Mouse (Mus musculus) midbrain, embryonic 13.5 days (tissue): Measurements from ENCODE around the gene Galnt6. TPM values are rescaled to one million over a fixed set of nuclear protein-coding genes. Genes with fewer than 3 reads are reported as not detected.

Experiments
- ATAC-seq: fragments of 200-750 bp; cut with Nextera tagmentation; 2 replicates; pipeline ENCODE4 v1.8.0; 2017; ENCODE audit warnings: mild to moderate bottlenecking, moderate TSS enrichment, moderate library complexity
- H3K27ac ChIP-seq: fragments of 300-500 bp; sonication (generic); 2 replicates; pipeline ENCODE4 v1.5.1; 2015; ENCODE audit warnings: inconsistent platforms, mild to moderate bottlenecking, moderate library complexity
- H3K27me3 ChIP-seq: fragments of 300-500 bp; sonication (generic); 2 replicates; pipeline ENCODE4 v1.6.1; 2015; ENCODE audit warnings: mild to moderate bottlenecking, inconsistent platforms
- H3K36me3 ChIP-seq: fragments of 300-500 bp; sonication (generic); 2 replicates; pipeline ENCODE4 v1.6.1; 2015; ENCODE audit warnings: mild to moderate bottlenecking, inconsistent platforms
- H3K4me1 ChIP-seq: fragments of 300-500 bp; sonication (generic); replicated peaks from 2 replicates; pipeline ENCODE4 v1.6.1; 2015; ENCODE audit warnings: inconsistent platforms
- H3K4me2 ChIP-seq: fragments of 300-500 bp; sonication (generic); replicated peaks from 2 replicates; pipeline ENCODE4 v1.6.1; 2015; ENCODE audit warnings: moderate library complexity, mild to moderate bottlenecking, inconsistent platforms
- H3K4me3 ChIP-seq: fragments of 300-500 bp; sonication (generic); replicated peaks from 2 replicates; pipeline ENCODE4 v1.5.1; 2015; ENCODE audit warnings: mild to moderate bottlenecking, inconsistent platforms
- H3K9ac ChIP-seq: fragments of 300-500 bp; sonication (generic); replicated peaks from 2 replicates; pipeline ENCODE4 v1.6.1; 2015; ENCODE audit warnings: mild to moderate bottlenecking, inconsistent platforms
- H3K9me3 ChIP-seq: fragments of 300-500 bp; sonication (generic); 2 replicates; pipeline ENCODE4 v1.6.1; 2016; ENCODE audit warnings: mild to moderate bottlenecking, inconsistent platforms
- WGBS: fragments of 180-500 bp; shearing (Covaris S2); methylation state at CpG from one replicate; pipeline ENCODE4 v1.1.7; 2015; 5-methylcytosine and 5-hydroxymethylcytosine counted together
- polyA plus RNA-seq: library from polyadenylated mRNA; unstranded; fragments of >200 nt; fragmentation: Nextera tagmentation; extraction: Ambion mirVana; gene quantifications from 2 replicates; pipeline ENCODE4 v1.2.1, GENCODE M21; 2015

The Galnt6 gene
- polyA plus RNA-seq, 1 experiment from 2014 or later: not detected

DNA sequence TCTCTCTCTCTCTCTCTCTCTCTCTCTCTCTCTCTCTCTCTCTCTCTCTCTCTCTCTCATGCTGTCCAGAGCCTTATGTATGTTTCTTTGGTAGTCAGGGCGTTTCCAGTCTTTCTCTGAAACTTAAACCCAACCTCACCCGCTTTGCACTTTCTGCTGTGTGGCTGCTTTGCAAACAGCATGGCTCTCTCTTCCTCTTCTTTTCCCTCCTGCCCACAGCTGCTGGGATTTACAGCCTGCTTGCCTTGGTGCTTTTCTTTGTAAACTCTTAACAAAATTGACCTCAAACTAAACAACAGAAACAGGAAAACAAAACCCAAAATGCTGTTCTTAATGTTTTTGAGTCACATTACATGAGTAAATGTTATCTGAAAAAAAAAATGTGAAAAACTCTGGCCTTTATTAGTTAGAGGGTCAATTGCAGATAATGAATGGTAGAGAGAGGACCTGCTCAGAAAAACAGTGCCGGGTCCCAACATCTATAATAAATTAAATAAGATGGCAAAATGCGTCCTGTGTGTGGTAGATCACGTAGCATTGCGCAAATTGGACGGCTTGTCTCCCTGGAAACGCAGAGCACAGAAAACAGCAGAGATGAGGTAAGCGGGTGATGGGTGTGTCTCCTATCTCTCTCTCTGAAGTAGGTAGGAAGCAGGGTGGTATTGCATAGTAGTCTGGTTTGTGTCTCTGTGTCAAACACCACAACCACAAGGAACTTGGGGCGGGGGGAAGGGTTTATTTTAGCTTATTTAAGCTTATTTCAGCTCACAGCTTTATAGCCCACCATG, 20.8 kb upstream of the Galnt6 start:
- H3K9me3 ChIP-seq: no peaks in the 10 kb centered on the region
- 82% methylated on average over 10 of the region's 10 CpGs for WGBS
- ATAC-seq: no peak

DNA sequence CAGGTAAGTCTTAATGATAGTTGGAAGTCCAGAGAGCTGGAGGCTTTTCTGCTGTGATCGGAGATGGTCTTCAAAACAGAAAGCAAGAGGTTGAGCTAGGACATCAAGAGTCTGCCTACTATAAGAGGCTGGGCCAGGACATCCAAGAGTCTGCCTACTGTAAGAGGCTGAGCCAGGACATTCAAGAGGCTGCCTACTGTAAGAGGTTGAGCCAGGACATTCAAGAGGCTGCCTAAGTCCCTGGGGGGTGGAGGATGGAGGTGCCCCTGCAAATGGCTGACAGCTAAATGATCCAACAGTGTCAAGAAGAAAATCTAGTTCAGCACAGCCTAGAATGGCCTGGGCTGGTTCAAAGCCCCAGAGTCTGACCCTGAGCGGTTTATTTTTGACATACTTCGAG, 19.4 kb upstream of the Galnt6 start:
- Histone ChIP-seq H3K9me3 (no peaks in the 10 kb centered on the region), H3K4me1 (peaks cover 15% of the 10 kb centered on the region), H3K36me3 (no peaks in the 10 kb centered on the region), H3K27me3 (peaks cover 8% of the 10 kb centered on the region; the same call in 1 of the 2 replicates), H3K4me3 (no peak overlapping the region), H3K27ac (no peak overlapping the region), H3K4me2 (no peak overlapping the region), H3K9ac (no peak overlapping the region)
- ATAC-seq: no peak
- WGBS: 97% methylated on average over 3 of the region's 3 CpGs

More for the DNA sequence above, 20.8 kb upstream of the Galnt6 start:
- no peak overlapping the region for H3K4me2 ChIP-seq
- peaks cover 16% of the 10 kb centered on the region for H3K4me1 ChIP-seq
- peaks cover 8% of the 10 kb centered on the region; the same call in 1 of the 2 replicates for H3K27me3 ChIP-seq
- no peak overlapping the region for H3K27ac ChIP-seq
- no peaks in the 10 kb centered on the region for H3K36me3 ChIP-seq
- no peak overlapping the region for H3K4me3 ChIP-seq
- H3K9ac ChIP-seq: no peak overlapping the region

GRCm38 (mm10) chr15:100747121-100747963, 18.2 kb upstream of the Galnt6 start:
- Histone ChIP-seq H3K9ac (peak overlapping the region; percentile 23; the same call in 1 of the 2 replicates), H3K4me2 (peak overlapping the region; percentile 48), H3K4me1 (peaks cover 15% of the 10 kb centered on the region), H3K36me3 (no peaks in the 10 kb centered on the region), H3K4me3 (peak overlapping the region; percentile 25), H3K27me3 (peaks cover 8% of the 10 kb centered on the region; the same call in 1 of the 2 replicates), H3K27ac (no peak overlapping the region), H3K9me3 (no peaks in the 10 kb centered on the region)
- ATAC-seq: peak; percentile 65
- WGBS: 4% methylated on average over 27 of the region's 27 CpGs

- WGBS: 41% methylated on average over 6 of the region's 6 CpGs
These were observed 17.4 kb upstream of the Galnt6 start for GRCm38 (mm10) chr15:100746478-100747120.

DNA sequence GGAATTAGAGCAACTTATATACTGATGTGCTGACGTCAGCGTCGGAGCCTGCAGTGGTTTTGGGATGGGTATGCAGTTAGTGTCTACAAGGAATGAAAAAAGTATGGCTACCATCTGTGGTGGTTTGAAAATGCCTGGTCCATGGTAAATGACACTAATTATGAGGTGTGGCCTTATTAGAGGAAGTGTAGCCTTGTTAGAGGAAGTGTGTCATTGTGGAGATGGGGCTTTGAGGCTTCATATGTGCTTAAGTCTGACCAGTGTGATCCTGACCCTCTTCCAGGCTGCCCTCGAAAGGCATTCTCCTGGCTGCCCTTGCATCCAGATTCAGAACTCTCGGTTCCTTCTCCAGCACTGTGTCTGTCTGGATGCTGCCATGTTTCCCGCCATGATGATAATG, 14.1 kb upstream of the Galnt6 start:
- H3K4me2 ChIP-seq: no peak overlapping the region
- no peak for ATAC-seq
- peaks cover 15% of the 10 kb centered on the region for H3K4me1 ChIP-seq
- no peaks in the 10 kb centered on the region for H3K36me3 ChIP-seq
- 90% methylated on average over 6 of the region's 6 CpGs for WGBS
- no peak overlapping the region for H3K4me3 ChIP-seq
- H3K9me3 ChIP-seq: no peaks in the 10 kb centered on the region
- H3K9ac ChIP-seq: no peak overlapping the region
- no peaks in the 10 kb centered on the region for H3K27me3 ChIP-seq
- no peak overlapping the region for H3K27ac ChIP-seq

More at GRCm38 (mm10) chr15:100746478-100747120, 17.4 kb upstream of the Galnt6 start:
- no peaks in the 10 kb centered on the region for H3K9me3 ChIP-seq
- no peaks in the 10 kb centered on the region for H3K36me3 ChIP-seq
- H3K4me3 ChIP-seq: peak overlapping the region; percentile 25
- H3K4me2 ChIP-seq: peak overlapping the region; percentile 48
- no peak for ATAC-seq
- H3K27me3 ChIP-seq: peaks cover 8% of the 10 kb centered on the region; the same call in 1 of the 2 replicates
- no peak overlapping the region for H3K9ac ChIP-seq
- H3K27ac ChIP-seq: no peak overlapping the region
- peaks cover 15% of the 10 kb centered on the region for H3K4me1 ChIP-seq

DNA sequence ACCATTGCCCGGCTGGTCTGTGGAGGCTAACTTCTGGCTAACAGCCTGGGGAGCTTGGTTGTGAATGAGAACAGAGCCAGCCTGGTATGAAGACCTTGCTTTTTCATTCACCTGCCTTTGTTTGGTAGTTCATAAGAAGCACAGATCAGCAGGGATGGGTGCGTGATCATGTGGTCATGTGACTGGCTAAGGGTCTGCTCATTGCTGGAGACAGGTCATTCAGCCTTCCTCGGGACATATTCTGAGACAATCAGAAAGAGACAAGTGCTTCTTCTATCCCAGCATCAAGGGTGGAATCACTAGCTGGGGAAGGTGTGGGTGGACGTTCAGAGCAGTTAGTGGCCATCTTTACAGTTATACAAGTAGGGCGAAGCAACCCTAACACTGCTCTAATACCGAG, 10.3 kb upstream of the Galnt6 start:
- no peak overlapping the region for H3K27ac ChIP-seq
- no peaks in the 10 kb centered on the region for H3K36me3 ChIP-seq
- no peaks in the 10 kb centered on the region for H3K27me3 ChIP-seq
- no peaks in the 10 kb centered on the region for H3K4me1 ChIP-seq
- no peak overlapping the region for H3K9ac ChIP-seq
- no peak overlapping the region for H3K4me3 ChIP-seq
- WGBS: 86% methylated on average over 6 of the region's 6 CpGs
- no peak for ATAC-seq
- no peaks in the 10 kb centered on the region for H3K9me3 ChIP-seq
- H3K4me2 ChIP-seq: no peak overlapping the region

GRCm38 (mm10) chr15:100738351-100738781, 9.2 kb upstream of the Galnt6 start:
- Histone ChIP-seq H3K36me3 (no peaks in the 10 kb centered on the region), H3K27ac (no peak overlapping the region), H3K9ac (no peak overlapping the region), H3K4me2 (no peak overlapping the region), H3K27me3 (no peaks in the 10 kb centered on the region), H3K4me3 (no peak overlapping the region), H3K9me3 (no peaks in the 10 kb centered on the region), H3K4me1 (no peaks in the 10 kb centered on the region)
- ATAC-seq: no peak
- 90% methylated on average over 7 of the region's 7 CpGs for WGBS

- Histone ChIP-seq H3K4me2 (no peak overlapping the region), H3K4me1 (no peaks in the 10 kb centered on the region), H3K27ac (no peak overlapping the region), H3K9me3 (no peaks in the 10 kb centered on the region), H3K27me3 (no peaks in the 10 kb centered on the region), H3K36me3 (no peaks in the 10 kb centered on the region), H3K4me3 (no peak overlapping the region), H3K9ac (no peak overlapping the region)
- ATAC-seq: no peak
- 89% methylated on average over 3 of the region's 3 CpGs for WGBS
These were observed 8.5 kb upstream of the Galnt6 start for GRCm38 (mm10) chr15:100737667-100738066.

GRCm38 (mm10) chr15:100735953-100736300, 6.8 kb upstream of the Galnt6 start:
- Histone ChIP-seq H3K36me3 (no peaks in the 10 kb centered on the region), H3K27me3 (peaks cover 4% of the 10 kb centered on the region), H3K27ac (no peak overlapping the region), H3K4me3 (no peak overlapping the region), H3K4me1 (no peaks in the 10 kb centered on the region), H3K4me2 (no peak overlapping the region), H3K9ac (no peak overlapping the region), H3K9me3 (no peaks in the 10 kb centered on the region)
- ATAC-seq: no peak
- 90% methylated on average over 9 of the region's 9 CpGs for WGBS

- Histone ChIP-seq H3K9me3 (no peaks in the 10 kb centered on the region), H3K4me3 (no peak overlapping the region), H3K27ac (no peak overlapping the region), H3K4me1 (no peaks in the 10 kb centered on the region), H3K27me3 (peaks cover 10% of the 10 kb centered on the region), H3K9ac (no peak overlapping the region), H3K36me3 (no peaks in the 10 kb centered on the region), H3K4me2 (no peak overlapping the region)
- no peak for ATAC-seq
- whole genome bisulfite sequencing: 86% methylated on average over 14 of the region's 15 CpGs
These were observed 6.1 kb upstream of the Galnt6 start for GRCm38 (mm10) chr15:100735095-100735952.

- 36% methylated on average over 5 of the region's 5 CpGs for WGBS
- H3K4me3 ChIP-seq: no peak overlapping the region
- H3K9me3 ChIP-seq: no peaks in the 10 kb centered on the region
- no peak overlapping the region for H3K27ac ChIP-seq
- no peak overlapping the region for H3K9ac ChIP-seq
- no peak overlapping the region for H3K4me2 ChIP-seq
- H3K27me3 ChIP-seq: peaks cover 37% of the 10 kb centered on the region
- H3K36me3 ChIP-seq: no peaks in the 10 kb centered on the region
- ATAC-seq: no peak
- peaks cover 13% of the 10 kb centered on the region for H3K4me1 ChIP-seq
These were observed 3.4 kb upstream of the Galnt6 start for GRCm38 (mm10) chr15:100732580-100732979.
